Mouse (Mus musculus): ENCODE data around the gene Zscan12. TPM values are rescaled to one million over a fixed set of nuclear protein-coding genes. Genes with fewer than 3 reads are reported as not detected.

Zscan12 gene
- polyA plus RNA-seq, 1 experiment from 2014 or later = 2.7 TPM

DNA sequence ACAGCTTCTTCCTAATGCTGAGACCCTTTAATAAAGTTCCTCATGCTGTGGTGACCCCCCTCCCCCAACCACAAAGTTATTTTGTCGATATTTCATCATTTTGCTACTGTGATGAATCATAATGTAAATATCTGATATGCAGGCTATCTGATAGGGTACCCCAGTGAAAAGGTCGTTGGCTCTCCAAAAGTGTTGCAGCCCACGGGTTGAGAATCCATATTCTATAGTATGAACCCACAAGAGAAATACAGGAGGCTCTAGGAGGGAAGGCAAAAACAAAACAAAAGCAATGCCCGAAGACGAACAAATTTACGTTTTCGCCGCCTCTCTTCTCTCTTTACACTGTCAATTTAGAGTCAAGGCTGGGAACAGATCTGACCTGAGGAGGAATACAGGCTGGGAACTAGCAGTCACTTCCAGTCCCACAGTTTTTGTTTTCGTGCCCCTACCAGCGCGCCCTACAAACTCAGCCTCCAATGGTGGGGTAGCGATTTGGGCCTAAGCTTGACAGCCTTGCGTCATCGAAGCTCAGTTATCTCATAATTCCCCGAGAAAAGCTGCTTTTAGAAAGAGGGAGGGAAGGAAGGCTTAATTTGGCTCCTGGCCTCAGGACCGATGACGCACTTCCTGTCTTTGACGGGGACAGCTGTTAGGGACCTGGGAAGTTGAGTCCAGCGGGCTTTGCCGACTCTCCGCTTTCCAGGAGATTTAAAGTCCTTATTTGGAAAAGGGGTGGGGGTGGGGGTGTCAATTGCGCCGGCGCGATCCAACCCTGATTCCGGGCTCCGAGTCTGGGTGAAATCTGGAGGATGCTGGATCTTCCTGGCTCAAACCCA lies 45.6 kb downstream of the Zscan12 start:
- H3K36me3 ChIP-seq (replicated peaks; ENCODE audit: insufficient read depth, low read length) = no peaks in the 10 kb centered on the region
- TF ChIP-seq EP300 (IDR thresholded peaks at IDR 0.05; ENCODE audit: low read depth) = peak; percentile 45
- TF ChIP-seq CTCF (IDR thresholded peaks at IDR 0.05; ENCODE audit: low read depth) = no peak
- WGBS (ENCODE audit: insufficient replicate concordance) = 3% methylated on average over 27 of the region's 27 CpGs
- peaks cover 12% of the 10 kb centered on the region; the same call in 1 of the 2 replicates for H3K4me1 ChIP-seq (ENCODE audit: insufficient read depth)
- H3K27me3 ChIP-seq (ENCODE audit: insufficient read depth, low read length) = no peaks in the 10 kb centered on the region
- H3K9ac ChIP-seq (replicated peaks) = peak overlapping the region; percentile 67
- ATAC-seq (peak; percentile 97), DNase-seq (peak; percentile 79)
- H3K4me3 ChIP-seq (ENCODE audit: low read depth, low read length) = peak overlapping the region; percentile 58
- H3K27ac ChIP-seq (ENCODE audit: low read depth) = peak overlapping the region; percentile 81
- no peaks in the 10 kb centered on the region for H3K9me3 ChIP-seq (ENCODE audit: low read length)
- H3K4me2 ChIP-seq (ENCODE audit: low read depth, low read length) = peak overlapping the region; percentile 86

DNA sequence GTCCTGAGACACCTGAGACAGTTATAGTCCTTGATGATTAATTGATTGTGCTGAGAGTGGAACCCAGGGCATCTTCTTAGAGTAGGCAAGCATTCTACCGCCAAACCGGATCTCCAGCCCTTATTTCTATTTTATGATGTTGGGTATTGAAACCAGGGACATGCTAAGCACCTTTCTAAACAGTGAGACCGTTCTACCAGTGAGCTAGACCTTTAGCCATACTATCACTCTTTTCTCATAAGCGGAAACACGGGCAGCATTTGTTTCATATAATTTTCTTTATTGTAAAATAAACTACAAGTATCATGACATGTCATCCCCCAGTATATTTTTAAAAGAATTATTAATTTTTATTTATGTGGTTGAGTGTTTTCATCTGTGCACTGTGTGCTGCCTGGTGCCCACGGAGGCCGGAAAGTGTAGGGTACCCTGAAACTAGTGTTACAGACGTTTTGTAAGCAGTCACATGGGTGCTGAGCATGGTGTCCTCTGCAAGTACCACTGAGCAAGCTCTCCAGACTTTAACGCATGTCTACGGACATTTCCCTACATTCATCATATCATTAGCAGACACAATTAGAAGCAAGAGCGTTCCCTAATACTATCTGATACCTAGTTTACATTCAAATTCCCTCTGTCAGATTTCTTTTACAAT lies 46.3 kb downstream of the Zscan12 start:
- Histone ChIP-seq H3K27ac (ENCODE audit: low read depth) (peak overlapping the region; percentile 81; the same call in 1 of the 2 replicates), H3K4me2 (ENCODE audit: low read depth, low read length) (peak overlapping the region; percentile 86), H3K4me1 (ENCODE audit: insufficient read depth) (peaks cover 16% of the 10 kb centered on the region), H3K36me3 (replicated peaks; ENCODE audit: insufficient read depth, low read length) (no peaks in the 10 kb centered on the region), H3K27me3 (ENCODE audit: insufficient read depth, low read length) (no peaks in the 10 kb centered on the region), H3K9ac (replicated peaks) (peak overlapping the region; percentile 67), H3K4me3 (ENCODE audit: low read depth, low read length) (peak overlapping the region; percentile 58), H3K9me3 (ENCODE audit: low read length) (no peaks in the 10 kb centered on the region)
- TF ChIP-seq EP300 (IDR thresholded peaks at IDR 0.05; ENCODE audit: low read depth) (no peak), CTCF (IDR thresholded peaks at IDR 0.05; ENCODE audit: low read depth) (no peak)
- 58% methylated on average over 11 of the region's 11 CpGs for WGBS (ENCODE audit: insufficient replicate concordance)
- DNase-seq = no peak
- ATAC-seq = no peak; the same call in 1 of the 2 replicates

DNA sequence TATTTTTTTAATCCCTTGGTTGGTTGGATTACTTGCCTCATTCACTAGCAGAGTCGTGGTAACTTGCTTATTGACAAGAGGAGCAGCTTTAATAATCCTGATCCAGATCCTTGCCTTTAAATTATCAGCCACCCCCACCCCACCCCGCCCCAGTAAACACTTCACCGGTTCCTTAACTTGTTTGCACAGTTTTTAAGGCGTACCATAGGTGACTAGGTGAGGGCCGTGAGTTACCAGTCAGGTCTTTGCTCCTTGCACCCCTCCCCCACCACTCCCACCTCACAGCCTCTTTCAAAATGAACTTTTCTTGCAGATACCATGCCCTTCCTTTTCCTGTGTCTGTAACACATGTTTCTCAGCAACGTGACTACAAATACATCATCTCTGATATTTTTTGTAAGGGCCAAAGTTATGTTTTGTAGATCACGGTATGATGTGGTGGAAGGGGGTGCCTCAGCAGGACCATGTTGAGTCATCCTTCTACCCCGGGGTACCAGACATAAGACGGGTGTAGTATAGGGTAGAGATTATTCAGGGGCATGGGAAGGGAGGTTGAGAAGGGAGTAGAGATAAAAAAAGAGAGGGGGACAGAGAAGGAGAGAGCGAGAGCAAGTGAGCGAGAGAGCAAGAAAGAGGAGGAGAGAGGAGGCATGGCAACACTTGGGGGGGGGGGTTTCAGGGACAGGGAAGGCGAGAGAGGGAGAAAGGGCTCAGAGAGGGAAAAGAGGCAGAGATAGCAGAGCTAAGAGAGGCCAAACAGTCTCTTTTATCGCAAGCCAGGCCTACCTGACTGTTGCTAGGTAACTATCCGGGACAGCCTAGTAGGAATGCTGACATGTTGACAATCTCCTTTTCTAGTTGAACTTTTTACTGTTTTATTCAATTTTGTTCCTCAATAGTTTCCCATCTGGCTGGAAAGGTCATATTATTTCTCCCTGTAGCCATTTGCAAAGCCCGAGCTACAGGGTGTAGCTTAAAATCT lies 51.9 kb downstream of the Zscan12 start:
- Histone ChIP-seq H3K9ac (replicated peaks) (peak overlapping the region; percentile 41), H3K9me3 (ENCODE audit: low read length) (no peaks in the 10 kb centered on the region), H3K27ac (ENCODE audit: low read depth) (peak overlapping the region; percentile 82), H3K4me1 (ENCODE audit: insufficient read depth) (peaks cover 20% of the 10 kb centered on the region; the same call in 1 of the 2 replicates), H3K4me2 (ENCODE audit: low read depth, low read length) (peak overlapping the region; percentile 61), H3K27me3 (ENCODE audit: insufficient read depth, low read length) (no peaks in the 10 kb centered on the region), H3K4me3 (ENCODE audit: low read depth, low read length) (0 out of 2 replicates have a peak overlapping the region, but pooled peaks have one; percentile 8), H3K36me3 (replicated peaks; ENCODE audit: insufficient read depth, low read length) (no peaks in the 10 kb centered on the region)
- TF ChIP-seq CTCF (IDR thresholded peaks at IDR 0.05; ENCODE audit: low read depth) (no peak), EP300 (IDR thresholded peaks at IDR 0.05; ENCODE audit: low read depth) (peak; percentile 67; the same call in 1 of the 2 replicates)
- no peak for DNase-seq
- ATAC-seq = peak; percentile 66
- WGBS (ENCODE audit: insufficient replicate concordance) = 43% methylated on average over 15 of the region's 15 CpGs

DNA sequence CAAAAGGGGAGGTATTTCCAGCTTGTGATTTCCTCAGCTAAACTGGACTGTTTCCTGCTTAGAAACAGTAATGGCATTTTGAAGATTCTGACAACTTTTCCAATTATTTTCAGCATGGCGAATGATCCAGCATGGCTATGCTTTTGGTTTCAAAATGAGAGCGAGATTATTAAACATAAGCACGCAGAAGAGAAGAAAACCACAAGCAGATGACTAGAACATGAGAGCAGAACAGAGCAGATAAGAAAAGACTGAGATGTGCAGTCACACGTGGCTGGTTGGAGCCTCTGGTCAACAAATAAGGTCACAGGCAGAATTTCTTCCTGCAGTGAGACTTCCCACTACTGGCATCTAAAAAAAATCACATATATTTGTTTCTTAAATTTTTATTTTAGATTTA lies 52.6 kb downstream of the Zscan12 start:
- ATAC-seq = peak; percentile 49

DNA sequence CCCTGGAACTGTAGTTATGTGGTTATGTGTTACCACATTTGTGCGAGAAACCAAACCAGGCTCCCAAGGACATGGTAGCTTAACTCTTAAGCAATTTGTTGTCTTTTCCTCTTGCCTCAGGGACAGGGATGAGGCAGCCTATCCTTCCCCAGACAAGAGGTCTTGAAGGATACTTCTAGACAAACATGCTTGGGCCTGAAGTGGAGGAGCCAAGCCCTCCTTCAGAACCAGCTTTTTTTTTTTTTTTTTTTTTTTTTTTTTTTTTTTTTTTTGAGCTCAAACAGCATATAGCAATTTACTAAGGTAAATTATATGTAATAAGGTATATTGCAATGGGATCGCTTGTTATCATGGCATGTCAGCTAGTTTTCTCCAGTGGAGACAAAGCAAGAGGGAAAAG lies 53.1 kb downstream of the Zscan12 start:
- WGBS (ENCODE audit: insufficient replicate concordance) = 74% methylated on average over 2 of the region's 2 CpGs

More for the DNA sequence above, 52.6 kb downstream of the Zscan12 start:
- no peak for DNase-seq
- H3K4me1 ChIP-seq (ENCODE audit: insufficient read depth) = peaks cover 25% of the 10 kb centered on the region; the same call in 1 of the 2 replicates
- no peaks in the 10 kb centered on the region for H3K9me3 ChIP-seq (ENCODE audit: low read length)
- 0 out of 2 replicates have a peak overlapping the region, but pooled peaks have one; percentile 8 for H3K4me3 ChIP-seq (ENCODE audit: low read depth, low read length)
- TF ChIP-seq EP300 (IDR thresholded peaks at IDR 0.05; ENCODE audit: low read depth) (no peak; the same call in 1 of the 2 replicates), CTCF (IDR thresholded peaks at IDR 0.05; ENCODE audit: low read depth) (no peak)
- peak overlapping the region; percentile 82 for H3K27ac ChIP-seq (ENCODE audit: low read depth)
- 43% methylated on average over 4 of the region's 4 CpGs for whole genome bisulfite sequencing (ENCODE audit: insufficient replicate concordance)
- H3K27me3 ChIP-seq (ENCODE audit: insufficient read depth, low read length) = no peaks in the 10 kb centered on the region
- H3K9ac ChIP-seq (replicated peaks) = no peak overlapping the region
- H3K36me3 ChIP-seq (replicated peaks; ENCODE audit: insufficient read depth, low read length) = no peaks in the 10 kb centered on the region
- H3K4me2 ChIP-seq (ENCODE audit: low read depth, low read length) = peak overlapping the region; percentile 61

More for the DNA sequence above, 53.1 kb downstream of the Zscan12 start:
- Histone ChIP-seq H3K9ac (replicated peaks) (no peak overlapping the region), H3K27me3 (ENCODE audit: insufficient read depth, low read length) (no peaks in the 10 kb centered on the region), H3K9me3 (ENCODE audit: low read length) (no peaks in the 10 kb centered on the region), H3K4me3 (ENCODE audit: low read depth, low read length) (no peak overlapping the region), H3K27ac (ENCODE audit: low read depth) (peak overlapping the region; percentile 82; the same call in 1 of the 2 replicates), H3K4me2 (ENCODE audit: low read depth, low read length) (no peak overlapping the region), H3K4me1 (ENCODE audit: insufficient read depth) (peaks cover 25% of the 10 kb centered on the region; the same call in 1 of the 2 replicates), H3K36me3 (replicated peaks; ENCODE audit: insufficient read depth, low read length) (no peaks in the 10 kb centered on the region)
- ATAC-seq = no peak
- TF ChIP-seq EP300 (IDR thresholded peaks at IDR 0.05; ENCODE audit: low read depth) (no peak), CTCF (IDR thresholded peaks at IDR 0.05; ENCODE audit: low read depth) (no peak)
- DNase-seq = no peak

Measured in liver, postnatal 0 days (tissue).